Mouse (Mus musculus) E14TG2a.4 (cell line): ENCODE data around the gene Scfd2.

Experiments used
- CTCF ChIP-seq: conservative IDR thresholded peaks from 2 replicates; pipeline ENCODE4 v1.5.1; 2014; ENCODE audit warnings: low read length
- NANOG ChIP-seq: IDR thresholded peaks from 2 replicates; pipeline ENCODE4 v1.6.1; 2014; ENCODE audit warnings: borderline replicate concordance, low read length, mixed read lengths

DNA sequence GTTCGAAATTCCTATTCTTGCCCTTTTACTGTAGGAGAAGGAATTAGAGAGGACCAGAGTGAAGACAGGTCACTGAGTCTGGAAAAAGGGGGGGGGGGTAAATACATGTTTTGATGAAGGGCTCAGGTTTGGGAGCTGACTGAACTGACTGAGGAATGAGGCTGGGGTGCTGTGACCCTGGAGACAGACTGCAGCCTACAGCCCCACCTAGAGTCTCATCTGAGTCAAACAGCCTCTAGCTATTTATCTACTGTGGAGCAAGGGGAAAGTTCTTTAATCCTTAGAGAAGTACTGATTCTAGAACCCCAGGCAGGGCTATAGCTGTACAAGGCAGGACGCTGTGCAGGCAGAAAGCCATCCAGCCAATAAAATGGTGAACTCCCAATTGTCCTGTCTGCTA is 239.5 kb downstream of the Scfd2 start:
- TF ChIP-seq CTCF (peak; percentile 36), NANOG (no peak)
